Mouse (Mus musculus) kidney, adult 2 months (tissue): ENCODE data around the gene Ccnjl.

Experiments
- CTCF ChIP-seq: fragments of 200-500 bp; conservative IDR thresholded peaks from 2 replicates; pipeline ENCODE4 v1.5.1; 2011; ENCODE audit warnings: low read depth, mild to moderate bottlenecking, control low read depth, low read length, moderate library complexity, mixed read lengths; ENCODE audit not compliant: insufficient read depth, insufficient read length
- POLR2A ChIP-seq: fragments of 200-500 bp; IDR thresholded peaks from one replicate; pipeline ENCODE4 v1.6.1; 2011; ENCODE audit warnings: low read depth, low read length, control low read depth

DNA sequence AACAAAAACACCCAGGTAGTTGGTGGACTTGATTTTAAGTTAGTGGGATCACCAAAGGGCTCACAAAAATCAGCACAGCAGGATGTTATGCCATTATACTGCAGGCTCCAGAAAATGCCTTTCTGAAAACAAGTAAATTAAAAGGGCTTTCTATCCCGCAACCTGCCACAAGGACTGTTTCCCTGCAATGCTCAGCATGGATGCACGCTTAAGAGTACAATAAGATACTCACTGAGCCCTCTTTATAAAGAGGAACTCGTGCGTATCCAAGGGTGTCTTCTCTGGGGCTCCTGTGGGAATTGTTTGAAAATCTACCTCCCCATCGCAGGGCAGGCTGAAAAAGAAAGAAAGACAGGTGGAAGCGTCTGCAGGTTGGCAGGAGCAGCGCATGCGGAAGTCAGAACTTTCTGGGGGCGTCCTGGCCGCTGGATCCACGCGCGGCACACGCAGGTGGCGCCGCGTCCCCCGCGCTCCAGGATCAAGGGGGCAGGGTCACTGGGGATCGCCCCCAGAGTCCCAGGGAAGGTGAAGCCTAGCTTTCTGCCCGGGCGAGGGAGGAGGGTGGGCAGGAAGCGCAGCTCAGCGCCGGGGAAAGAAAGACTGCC, 404 bp upstream of the Ccnjl start:
- TF ChIP-seq CTCF = no peak
- TF ChIP-seq POLR2A = no peak
